Mouse (Mus musculus) spleen, adult 2 months (tissue): ENCODE data around the gene Pomgnt1.

Source experiments
- CTCF ChIP-seq: fragments of 200-500 bp; IDR thresholded peaks from 2 replicates; pipeline ENCODE4 v1.5.1; 2011; ENCODE audit warnings: mild to moderate bottlenecking, inconsistent platforms; ENCODE audit not compliant: insufficient read depth, insufficient read length, insufficient replicate concordance; ENCODE audit errors: extremely low read depth
- POLR2A ChIP-seq: fragments of 200-500 bp; IDR thresholded peaks from 2 replicates; pipeline ENCODE4 v1.6.1; 2011; ENCODE audit warnings: low read depth, low read length, inconsistent platforms

- no peak for TF ChIP-seq POLR2A
- no peak for TF ChIP-seq CTCF
These were observed 51.0 kb downstream of the Pomgnt1 start for GRCm38 (mm10) chr4:116174466-116175116.
